Mouse (Mus musculus): Measurements from ENCODE around the gene Ddb1.

DNA sequence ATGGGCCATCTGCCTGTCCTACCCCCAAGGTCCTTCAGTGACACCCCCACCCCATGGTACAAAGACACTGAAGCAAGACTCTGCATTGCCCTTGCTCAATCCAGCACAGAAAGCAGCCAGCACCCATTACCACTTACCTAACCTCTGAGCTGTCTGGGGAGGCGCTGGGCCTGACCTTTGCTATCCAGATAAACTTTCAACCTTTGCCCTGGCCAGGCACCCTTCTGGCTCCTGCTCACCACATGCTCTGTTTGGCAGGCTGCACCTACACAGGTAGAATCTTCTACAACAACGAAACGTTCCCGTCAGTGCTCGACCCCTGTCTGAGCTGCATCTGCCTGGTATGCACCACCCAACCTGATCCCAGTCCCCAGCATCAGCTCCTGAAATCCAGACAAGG is 52.6 kb downstream of the Ddb1 start:
- no peak for TF ChIP-seq CTCF (IDR thresholded peaks at IDR 0.05; ENCODE audit: low read depth)
- TF ChIP-seq EP300 (IDR thresholded peaks at IDR 0.05; ENCODE audit: low read depth), result no peak
